Mouse (Mus musculus) embryo, embryonic 11.5 days (tissue): ENCODE measurements around the gene Ptprg.

Experiments
- DNase-seq: peaks from one replicate; pipeline ENCODE4 v3.0.0-alpha.2; 2012; ENCODE audit warnings: low read depth, low spot score

The Ptprg gene

GRCm38 (mm10) chr14:11553273-11553665 lies at the start of gene Ptprg:
Gene Ptprg, plus strand, starts transcription at chr14:11553532.
- peak; percentile 82 for DNase-seq

GRCm38 (mm10) chr14:11503803-11504365 lies 49.4 kb upstream of the Ptprg start:
- no peak for DNase-seq

- no peak for DNase-seq
Observed at GRCm38 (mm10) chr14:11510173-11510572, 43.2 kb upstream of the Ptprg start.

- no peak for DNase-seq
Observed at GRCm38 (mm10) chr14:11519171-11519570, 34.2 kb upstream of the Ptprg start.

GRCm38 (mm10) chr14:11523052-11523451 lies 30.3 kb upstream of the Ptprg start:
- DNase-seq, result no peak

- no peak for DNase-seq
Observed at GRCm38 (mm10) chr14:11529591-11529990, 23.7 kb upstream of the Ptprg start.

- DNase-seq, result no peak
Observed at GRCm38 (mm10) chr14:11534456-11534855, 18.9 kb upstream of the Ptprg start.

- no peak for DNase-seq
Observed at GRCm38 (mm10) chr14:11536121-11536520, 17.2 kb upstream of the Ptprg start.

GRCm38 (mm10) chr14:11551892-11552291 lies 1.4 kb upstream of the Ptprg start:
- no peak for DNase-seq

- no peak for DNase-seq
Observed at GRCm38 (mm10) chr14:11552521-11553272, 635 bp upstream of the Ptprg start.

- no peak for DNase-seq
Observed at GRCm38 (mm10) chr14:11553679-11554305, 460 bp downstream of the Ptprg start.

- DNase-seq, result peak; percentile 40
Observed at GRCm38 (mm10) chr14:11554306-11555041, 1.1 kb downstream of the Ptprg start.

- DNase-seq, result no peak
Observed at GRCm38 (mm10) chr14:11555061-11555501, 1.7 kb downstream of the Ptprg start.

- no peak for DNase-seq
Observed at GRCm38 (mm10) chr14:11555521-11556355, 2.4 kb downstream of the Ptprg start.

GRCm38 (mm10) chr14:11556356-11557130 lies 3.2 kb downstream of the Ptprg start:
- peak; percentile 50 for DNase-seq

GRCm38 (mm10) chr14:11558496-11558895 lies 5.2 kb downstream of the Ptprg start:
- no peak for DNase-seq

- no peak for DNase-seq
Observed at GRCm38 (mm10) chr14:11560641-11561232, 7.4 kb downstream of the Ptprg start.

- DNase-seq, result no peak
Observed at GRCm38 (mm10) chr14:11561397-11561796, 8.1 kb downstream of the Ptprg start.

GRCm38 (mm10) chr14:11562870-11563269 lies 9.5 kb downstream of the Ptprg start:
- no peak for DNase-seq

- DNase-seq, result no peak
Observed at GRCm38 (mm10) chr14:11563656-11564055, 10.3 kb downstream of the Ptprg start.
